Mouse (Mus musculus) spleen, adult 2 months (tissue): ENCODE data around the gene Olfr1375.
"Not testable (repeated sequence)": the region's sequence is repeated elsewhere in the genome, so short reads cannot be mapped to it uniquely, and the experiment has no call there.

Experiments
- CTCF ChIP-seq: fragments of 200-500 bp; IDR thresholded peaks from 2 replicates; pipeline ENCODE4 v1.5.1; 2011; ENCODE audit warnings: mild to moderate bottlenecking, inconsistent platforms; ENCODE audit not compliant: insufficient read depth, insufficient read length, insufficient replicate concordance; ENCODE audit errors: extremely low read depth
- POLR2A ChIP-seq: fragments of 200-500 bp; IDR thresholded peaks from 2 replicates; pipeline ENCODE4 v1.6.1; 2011; ENCODE audit warnings: low read depth, low read length, inconsistent platforms

DNA sequence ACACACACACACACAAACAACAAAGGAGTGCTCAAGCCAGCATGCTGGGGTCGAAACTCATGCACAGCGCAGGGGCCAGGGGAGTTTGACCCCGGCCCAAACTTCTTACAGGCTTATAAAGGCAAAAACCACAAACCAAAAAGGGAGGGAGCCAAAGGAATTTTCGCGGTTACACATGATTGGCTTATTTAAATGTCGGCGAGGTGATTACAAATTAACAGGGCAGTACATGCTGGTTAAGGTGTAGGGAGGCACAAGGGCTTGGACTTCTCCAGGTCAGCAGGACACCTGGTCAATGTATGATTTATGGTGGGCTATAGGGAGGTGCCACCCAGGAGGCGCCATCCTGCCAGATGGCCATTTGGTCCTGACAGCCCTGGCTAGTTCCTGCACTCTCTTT lies 18.5 kb upstream of the Olfr1375 start:
- not testable (repeated sequence) for TF ChIP-seq CTCF, POLR2A
